Mouse (Mus musculus) heart, adult 2 months (tissue): ENCODE measurements around the gene Pigu.

ENCODE experiments used
- EP300 ChIP-seq: fragments of 200-500 bp; IDR thresholded peaks from 2 replicates; pipeline ENCODE4 v1.6.1; 2011; ENCODE audit warnings: low read depth, low read length, control low read depth; ENCODE audit not compliant: insufficient read depth
- POLR2A ChIP-seq: fragments of 200-500 bp; IDR thresholded peaks from 2 replicates; pipeline ENCODE4 v1.6.1; 2011; ENCODE audit warnings: mild to moderate bottlenecking, low read depth, low read length, control low read depth; ENCODE audit not compliant: insufficient read depth

GRCm38 (mm10) chr2:155386534-155386899 is 29.3 kb upstream of the Pigu start:
- no peak for TF ChIP-seq EP300
- TF ChIP-seq POLR2A, result no peak
